Mouse (Mus musculus): ENCODE measurements around the gene Ccdc153.

Ccdc153 gene

DNA sequence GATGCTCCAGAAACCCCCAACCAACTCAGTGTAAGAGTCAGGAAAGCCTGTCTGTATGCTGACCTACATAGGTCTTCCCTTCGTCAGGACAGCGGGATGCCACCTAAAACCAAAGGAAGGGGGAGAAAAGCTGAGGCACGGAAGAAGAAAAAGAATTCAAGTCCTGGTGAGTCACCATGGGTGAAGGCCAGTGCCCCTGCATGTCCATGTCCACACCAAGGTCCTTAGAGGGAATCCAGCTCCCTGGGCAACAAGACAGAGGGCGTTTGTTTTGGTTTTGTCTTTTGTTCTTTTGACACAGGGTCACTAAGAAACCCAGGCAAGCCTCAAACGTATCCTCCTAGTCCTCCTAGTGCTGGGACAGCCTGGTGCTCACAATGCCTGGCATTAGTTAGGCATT lies 435 bp downstream of the Ccdc153 start:
- no peak for DNase-seq

DNA sequence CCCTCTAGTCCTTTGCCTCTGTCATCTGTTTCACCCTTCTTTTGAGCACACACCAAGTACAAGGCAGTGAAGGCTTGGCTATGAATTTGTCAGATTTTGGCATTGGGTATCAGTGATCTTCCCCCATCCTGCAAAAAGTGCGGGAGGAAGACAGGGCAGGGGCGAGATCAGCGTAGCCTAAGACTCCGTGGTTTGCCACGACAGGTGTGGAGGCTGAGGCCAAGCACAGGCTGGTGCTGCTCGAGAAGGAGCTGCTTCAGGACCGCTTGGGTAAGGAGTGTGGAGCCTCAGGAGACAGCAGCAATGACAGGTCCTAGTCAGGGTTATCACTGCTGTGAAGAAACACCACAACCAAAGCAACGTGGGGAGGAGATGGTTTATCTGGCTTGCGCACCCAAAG lies 942 bp downstream of the Ccdc153 start:
- DNase-seq, result no peak

DNA sequence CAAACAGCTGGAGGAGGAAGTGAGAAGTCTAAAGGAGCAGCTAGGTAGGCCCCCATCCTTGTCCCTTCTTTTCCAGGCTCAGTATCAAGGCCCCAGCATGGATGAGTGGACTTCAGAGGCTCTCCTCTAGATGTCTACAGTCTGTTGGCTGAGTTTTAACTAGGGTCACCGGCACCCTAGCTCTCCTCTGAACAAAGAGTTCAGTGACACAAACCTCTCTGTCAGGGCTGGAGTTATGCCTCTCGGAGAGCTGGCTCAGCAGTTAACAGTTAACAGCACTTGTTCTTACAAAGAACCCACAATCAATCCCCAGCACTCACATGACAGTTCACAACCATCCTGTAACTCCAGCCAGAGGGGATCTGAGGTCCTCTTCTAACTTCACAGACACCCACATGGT lies 3.1 kb downstream of the Ccdc153 start:
- DNase-seq, result no peak

DNA sequence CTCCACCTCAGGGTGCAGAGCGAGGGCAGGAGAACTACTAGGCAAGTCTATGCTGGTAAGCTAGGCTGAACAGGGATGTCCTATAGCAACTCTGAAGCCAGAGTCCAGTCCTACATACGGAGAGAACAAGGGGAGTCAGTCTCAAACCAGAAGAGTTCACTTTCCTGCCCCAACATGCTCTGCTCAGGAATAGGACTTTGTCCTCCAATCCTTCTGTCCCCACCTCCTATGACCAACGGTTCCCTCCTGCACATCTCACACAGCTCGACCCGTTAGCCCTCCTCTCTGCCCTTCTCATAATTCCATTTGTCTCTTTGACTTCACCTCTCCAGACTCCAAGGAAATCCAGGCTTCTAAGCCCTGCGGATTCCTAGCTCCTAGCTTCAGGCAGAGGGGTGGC lies 7.4 kb downstream of the Ccdc153 start:
- DNase-seq, result no peak

DNA sequence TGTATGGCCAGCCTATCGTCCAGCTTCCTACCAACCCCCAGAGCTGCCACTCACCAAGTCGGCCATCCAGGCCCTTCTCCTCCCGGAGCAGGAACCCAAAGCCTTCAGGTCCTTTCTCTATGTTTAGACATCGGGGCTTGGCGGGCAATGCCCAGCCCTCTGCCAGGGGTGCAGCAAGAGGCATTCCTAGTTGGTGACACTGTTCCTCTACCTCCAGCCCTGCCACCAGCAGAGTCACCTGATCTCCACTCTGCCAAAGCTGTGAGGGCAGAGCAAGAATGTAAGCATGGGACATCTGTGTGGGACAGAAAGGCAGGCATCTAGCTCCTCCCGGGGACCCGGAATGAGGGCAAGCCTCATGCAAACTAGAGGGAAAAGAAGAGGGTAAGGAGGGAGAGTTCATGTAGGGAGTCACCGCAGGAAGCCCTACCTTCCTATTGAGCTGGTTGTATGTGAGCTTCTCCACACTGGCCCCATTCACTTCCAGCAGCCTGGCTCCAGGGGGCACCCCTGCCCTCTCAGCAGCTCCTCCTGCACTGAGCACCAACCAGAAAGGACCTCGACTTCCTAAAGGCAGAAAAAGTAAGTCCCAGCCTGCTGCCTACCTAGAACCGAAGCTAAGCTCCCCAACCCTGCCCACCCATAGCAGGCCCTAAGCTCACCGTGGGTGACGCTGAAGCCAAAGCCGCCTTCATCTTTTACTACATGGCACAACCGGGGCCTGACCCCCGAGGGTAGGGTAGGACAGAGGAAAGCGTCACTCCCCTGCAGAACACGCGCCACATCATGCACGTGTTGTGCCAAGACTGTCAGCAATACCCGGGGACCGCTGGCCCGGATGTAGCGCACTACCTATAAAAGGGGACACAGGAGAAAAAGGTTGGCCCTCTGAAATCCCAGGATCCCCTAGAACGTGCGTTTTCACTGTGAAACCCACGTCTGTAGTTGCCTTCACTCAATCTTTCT lies 9.0 kb downstream of the Ccdc153 start:
- no peak for DNase-seq

DNA sequence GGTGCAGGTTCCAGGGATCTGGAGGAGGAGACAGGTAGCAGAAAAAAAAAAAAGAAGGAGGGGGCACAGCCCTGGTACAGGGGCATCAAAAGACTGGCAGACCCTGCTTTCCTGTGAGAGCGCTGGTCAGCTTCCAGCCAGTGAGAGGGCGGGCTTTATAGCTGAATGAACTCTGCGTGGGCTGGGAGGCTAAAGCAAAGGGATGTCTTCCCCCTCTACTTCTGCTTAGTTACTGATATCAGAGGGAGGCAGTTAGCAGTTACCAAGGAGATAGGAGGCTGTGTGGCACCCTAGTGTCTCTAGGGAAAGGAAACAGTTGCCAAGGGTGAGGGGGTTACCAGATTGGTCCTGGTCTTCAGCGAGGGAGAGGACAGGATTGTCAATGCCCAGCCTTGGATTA lies 10.0 kb downstream of the Ccdc153 start:
- no peak for DNase-seq

DNA sequence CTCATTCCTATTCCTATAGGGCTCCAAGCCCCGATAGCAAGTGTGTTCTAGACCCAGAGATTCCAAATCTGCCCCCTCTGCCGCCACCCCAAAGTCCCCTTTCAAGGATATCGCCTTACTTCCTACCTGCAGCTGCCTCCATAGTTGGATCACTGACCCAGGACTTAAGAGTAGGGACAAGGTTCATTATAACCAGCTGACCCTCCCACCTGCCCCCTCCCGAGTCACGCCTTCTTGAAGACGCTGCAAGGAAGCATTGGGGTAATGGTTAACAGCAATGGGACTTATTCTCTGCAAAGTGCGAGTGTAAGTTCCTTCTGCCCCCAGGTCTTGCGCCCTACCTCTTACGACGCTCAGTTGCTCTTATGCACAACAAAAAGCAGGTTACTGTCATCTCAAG lies 10.8 kb downstream of the Ccdc153 start, which contains the start of gene Pdzd3:
Gene Pdzd3 (minus strand): TSS at position 158 of the 400 bp plus-strand sequence.
- no peak for DNase-seq

DNA sequence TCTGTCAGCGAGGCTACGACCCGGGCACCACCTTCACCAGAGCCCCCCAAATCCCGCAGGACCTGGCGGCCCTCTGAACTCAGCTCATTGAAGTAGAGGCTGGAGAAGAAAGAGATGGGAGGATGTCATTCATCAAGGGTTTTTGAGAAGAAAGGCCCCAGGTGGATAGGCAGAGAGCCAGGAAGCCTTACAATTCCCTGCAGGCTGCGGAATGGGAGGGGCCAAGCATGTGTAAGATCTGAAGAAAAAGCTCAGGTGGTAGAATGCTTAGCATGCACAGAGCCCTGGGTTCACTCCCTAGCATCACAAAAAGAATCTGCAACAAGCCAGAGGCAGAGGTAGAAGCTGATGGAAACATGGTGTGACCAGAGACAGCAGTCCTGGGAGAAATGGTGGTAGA lies 13.0 kb downstream of the Ccdc153 start:
- no peak for DNase-seq

DNA sequence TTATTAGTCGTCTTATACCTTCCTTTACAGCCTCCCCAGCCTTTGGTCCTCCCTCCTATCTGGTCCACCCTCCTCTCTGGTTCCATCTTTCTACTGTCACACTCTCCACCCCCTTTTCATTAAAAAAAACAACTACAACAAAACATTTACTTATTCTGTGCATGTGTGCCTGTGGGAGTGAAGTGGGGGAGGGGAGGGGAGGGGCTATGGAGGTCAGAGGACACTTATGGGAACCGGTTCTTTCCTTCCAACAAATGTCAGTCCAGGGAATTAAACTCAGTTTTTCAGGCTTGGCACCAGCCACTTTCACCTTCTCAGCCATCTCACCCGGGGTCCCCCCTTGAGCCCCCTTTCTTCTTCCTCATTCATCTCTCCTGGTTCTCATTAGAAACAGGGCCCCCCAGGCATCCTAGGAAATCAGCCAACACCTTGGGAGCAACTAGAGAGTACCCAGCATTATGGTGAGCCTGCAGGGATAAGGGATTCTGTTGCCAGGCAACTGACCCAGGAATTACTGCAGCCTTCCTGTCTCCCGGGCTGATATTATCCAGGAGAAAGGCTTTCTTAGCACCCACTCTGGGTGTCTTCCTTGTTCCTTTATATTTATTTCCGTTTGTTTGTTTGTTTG lies 14.1 kb downstream of the Ccdc153 start:
- DNase-seq, result no peak

DNA sequence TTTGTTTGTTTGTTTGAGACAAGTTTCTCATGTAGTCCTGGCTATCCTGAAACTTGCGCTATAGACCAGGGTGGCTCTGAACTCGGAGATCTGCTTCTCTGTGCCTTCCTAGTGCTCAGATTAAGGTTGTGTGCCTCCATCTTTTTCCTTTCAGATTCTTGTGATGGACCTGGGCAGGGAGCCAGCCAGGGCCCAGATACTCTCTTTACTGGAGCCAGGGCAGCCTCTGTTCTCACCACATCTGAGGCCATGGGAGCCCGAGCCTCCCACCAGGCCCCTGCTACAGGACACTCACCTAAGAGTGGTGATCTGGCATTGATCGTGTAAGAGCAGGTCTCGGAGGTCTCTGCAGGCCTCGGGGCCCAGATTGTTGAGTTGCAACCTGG lies 14.7 kb downstream of the Ccdc153 start:
- DNase-seq, result no peak

DNA sequence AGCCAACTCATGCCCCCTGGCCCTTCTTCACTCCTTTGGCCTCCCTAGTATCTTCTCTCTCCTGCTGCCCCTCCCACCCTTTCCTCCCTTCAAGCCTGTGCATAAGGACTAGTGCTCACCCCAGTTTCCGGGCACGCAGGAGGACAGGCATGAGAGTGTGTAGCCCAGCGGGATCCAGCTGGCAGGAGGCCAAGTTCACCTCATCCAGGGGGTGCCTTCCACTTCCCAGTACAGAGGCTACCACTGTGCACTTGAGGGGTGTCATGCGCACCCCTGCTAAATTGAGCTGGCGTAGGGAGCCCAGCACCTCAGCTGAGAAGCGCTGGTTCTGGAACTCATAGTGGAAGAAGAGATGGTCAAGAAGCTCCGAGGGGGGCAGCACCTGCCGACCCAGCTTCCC lies 15.7 kb downstream of the Ccdc153 start:
- no peak for DNase-seq

DNA sequence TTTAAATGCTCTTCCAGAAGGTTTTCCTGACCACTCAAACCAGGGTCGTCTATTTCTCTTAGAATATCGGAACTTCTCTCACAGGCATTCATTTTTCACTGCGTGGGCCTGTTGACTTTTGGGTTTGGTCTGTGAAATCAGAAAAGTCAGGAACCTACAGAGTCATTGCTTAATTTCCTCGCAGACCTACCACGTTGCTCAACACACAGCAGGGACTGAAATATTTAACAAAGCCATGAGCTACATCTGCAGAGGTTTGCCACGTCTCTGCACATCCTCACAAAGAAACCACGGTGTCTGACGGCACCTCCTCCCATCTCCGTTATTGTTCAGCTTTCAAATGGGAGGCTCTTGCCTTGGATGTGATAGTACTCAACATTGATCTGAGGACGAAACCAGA lies 18.5 kb downstream of the Ccdc153 start:
- DNase-seq, result no peak

DNA sequence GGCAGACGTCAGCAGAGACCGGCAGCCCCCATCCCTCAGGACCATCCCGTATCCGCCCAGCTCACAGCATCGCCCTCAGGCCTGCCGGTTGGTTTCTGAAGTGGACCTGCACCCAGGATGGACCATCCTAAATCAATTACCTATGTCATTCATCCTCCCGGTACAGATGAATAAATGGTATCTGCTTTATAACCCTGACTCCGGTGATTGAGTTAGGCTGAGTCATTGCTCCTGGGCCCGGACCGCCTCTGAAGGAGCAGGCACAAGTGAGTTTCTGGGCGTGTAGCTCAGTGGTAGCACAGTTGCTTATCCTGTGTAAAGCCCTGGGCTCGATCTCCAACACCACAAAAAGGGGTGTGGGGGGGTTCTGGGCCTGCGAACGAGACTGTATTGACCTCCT lies 20.9 kb downstream of the Ccdc153 start:
- no peak for DNase-seq

DNA sequence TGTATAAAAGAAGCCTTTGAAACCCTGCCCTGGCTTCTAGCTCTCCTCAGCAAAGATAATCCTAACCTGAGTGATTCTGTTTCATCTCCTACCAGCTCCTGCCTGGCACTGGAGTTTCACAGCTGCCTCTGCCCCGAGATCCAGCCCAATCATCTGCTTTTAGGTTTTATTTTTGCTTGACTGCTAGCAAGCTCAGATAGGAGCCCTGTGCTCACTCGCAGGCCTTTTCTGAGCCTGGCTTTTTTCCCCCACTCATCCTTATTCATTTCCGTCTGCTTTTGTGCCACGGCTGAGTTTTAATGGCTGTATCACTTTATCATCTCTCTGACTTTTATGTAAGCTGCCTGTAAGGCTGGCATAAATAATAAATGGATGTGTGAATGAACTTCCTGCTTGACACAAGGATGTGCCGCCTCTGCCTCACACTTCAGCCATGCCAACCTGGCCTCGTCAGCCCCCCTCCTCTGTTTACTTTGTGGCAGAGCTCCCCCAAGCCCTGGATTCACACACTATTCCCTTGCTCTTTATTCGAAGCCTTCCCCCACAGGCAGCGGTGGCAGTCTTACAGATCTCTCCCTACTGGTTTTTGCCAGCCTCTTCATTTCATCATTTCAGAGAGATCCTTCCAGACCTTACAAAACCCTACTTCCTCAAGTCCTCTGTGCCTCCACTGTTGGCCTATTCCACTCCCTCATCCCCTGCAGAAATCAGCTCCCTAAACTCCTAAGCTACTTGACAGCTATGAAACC lies 26.2 kb downstream of the Ccdc153 start:
- no peak for DNase-seq

DNA sequence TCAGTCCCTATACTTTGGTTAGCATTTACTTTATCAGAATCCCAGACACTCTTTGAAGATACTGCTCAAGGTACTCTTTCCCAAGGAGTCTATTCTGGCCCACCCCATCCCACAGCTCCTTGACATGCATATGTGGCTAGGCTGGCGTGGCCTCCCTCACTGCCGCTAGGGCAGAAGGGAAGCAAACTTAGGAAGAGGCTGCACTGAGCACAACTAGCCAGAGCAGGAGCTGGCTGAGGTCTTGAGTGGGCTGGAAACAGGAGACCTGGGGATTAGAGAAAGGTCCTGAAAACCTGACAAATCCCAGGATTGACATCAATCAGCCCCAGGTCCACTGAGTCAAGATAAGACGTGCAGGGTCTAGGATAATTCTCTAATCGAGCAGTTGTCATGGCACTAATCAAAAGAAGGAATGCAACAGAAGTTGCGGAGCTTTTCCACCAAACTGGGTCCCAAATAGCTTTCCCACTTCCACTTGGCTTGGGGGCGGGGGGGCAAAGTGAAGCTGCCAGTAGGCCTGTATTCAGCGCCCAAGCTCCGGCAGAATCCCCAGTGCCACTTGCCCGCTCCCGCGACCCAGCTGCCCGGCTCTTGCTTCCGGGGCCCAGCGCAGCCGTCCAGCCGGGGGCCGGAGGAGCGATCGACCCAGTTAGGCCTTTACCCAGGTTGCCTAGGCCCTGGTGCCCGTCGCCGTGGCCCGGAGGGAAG lies 27.0 kb downstream of the Ccdc153 start:
- DNase-seq, result no peak

DNA sequence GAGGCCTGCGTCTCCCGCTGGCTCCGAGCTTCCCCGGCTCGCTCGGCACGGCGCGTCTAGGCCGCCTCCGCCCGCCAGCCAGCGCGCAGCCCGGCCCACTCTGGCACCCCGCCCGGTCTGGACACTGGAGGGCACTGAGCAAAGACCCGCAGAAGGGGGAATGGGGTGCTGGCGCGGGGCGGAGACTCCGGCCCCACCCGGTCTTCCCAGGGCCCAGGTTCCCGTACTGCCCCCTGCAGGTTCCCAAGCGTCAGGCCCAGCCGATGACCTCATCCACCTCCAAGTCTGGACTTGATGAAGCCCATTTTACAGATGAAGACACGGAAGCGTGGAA lies 27.5 kb downstream of the Ccdc153 start:
- DNase-seq, result peak; percentile 86

DNA sequence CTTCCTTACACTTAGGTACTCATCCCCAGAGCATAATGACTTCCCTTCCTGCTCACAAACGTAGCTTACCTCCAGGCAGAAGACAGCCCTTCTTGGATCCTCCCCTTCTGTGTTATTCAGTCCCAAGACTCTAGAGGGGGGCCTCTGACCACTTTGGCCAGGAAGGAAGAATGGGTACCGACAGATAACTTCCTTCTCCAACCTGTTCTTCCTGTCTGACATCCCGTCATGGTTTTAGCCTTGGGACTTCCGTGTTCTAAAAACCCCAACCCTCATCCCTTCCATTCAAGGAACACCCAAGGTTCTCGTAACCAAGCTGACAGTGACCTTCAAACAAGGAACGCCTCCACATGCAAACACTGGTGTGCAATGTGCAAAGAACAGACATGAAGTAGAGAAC lies 28.0 kb downstream of the Ccdc153 start, which contains the start of gene Nlrx1:
Gene Nlrx1 (minus strand): TSS at position 168 of the 400 bp plus-strand sequence.
- no peak for DNase-seq

DNA sequence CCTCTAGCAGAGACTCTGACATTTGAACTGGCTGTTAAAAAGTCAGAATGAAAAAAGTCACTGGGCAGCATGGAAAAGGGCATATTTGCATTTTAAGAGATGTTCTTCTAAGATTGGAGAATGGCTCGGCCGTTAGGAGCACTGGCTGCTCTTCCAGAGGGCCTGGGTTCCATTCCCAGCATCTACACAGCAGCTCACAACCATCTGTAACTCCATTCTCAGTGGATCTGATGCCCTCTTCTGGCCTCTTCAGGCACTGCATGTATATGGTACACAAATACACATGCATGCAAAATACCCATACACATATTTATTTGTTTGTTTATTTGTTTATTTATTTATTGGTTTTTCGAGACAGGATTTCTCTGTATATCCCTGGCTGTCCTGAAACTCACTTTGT lies 28.6 kb downstream of the Ccdc153 start:
- DNase-seq, result peak; percentile 45

DNA sequence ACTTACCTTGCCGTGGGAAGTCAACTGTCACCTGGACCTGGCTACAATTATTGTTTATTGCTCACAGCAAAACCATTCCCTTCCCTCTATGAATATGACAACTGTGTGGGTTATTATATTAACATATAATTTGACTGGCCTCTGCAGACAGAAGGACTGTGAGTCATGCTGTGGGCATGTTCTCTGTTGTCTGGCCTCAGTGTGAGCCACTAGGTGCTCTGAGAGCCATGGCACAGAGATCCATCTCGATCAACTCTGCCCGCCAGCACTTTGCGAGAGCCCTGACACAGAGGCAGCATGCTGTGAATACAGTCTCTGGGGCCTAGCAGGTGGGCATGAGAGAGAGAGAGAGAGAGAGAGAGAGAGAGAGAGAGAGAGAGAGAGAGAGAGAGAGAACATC lies 29.5 kb downstream of the Ccdc153 start:
- DNase-seq, result no peak

DNA sequence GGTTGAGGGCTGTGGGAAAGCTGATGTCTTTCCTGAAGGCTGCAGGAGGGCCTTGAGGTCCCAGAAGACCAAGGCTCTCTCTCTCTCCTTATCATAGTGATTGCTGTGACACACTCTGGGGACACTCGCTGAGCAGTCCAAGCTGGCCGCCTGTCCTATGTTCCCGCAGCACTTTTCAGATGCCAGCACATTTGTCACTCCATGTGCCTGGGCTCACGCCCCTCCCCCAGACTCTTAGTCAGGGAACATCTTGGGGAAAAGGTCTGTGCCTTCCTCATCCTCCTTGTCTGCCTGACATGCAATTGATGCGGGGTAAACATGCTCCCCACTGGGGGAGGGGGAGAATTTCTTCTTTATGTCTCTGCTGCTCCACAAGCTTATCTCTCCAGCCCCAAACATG lies 42.7 kb downstream of the Ccdc153 start:
- no peak for DNase-seq

DNA sequence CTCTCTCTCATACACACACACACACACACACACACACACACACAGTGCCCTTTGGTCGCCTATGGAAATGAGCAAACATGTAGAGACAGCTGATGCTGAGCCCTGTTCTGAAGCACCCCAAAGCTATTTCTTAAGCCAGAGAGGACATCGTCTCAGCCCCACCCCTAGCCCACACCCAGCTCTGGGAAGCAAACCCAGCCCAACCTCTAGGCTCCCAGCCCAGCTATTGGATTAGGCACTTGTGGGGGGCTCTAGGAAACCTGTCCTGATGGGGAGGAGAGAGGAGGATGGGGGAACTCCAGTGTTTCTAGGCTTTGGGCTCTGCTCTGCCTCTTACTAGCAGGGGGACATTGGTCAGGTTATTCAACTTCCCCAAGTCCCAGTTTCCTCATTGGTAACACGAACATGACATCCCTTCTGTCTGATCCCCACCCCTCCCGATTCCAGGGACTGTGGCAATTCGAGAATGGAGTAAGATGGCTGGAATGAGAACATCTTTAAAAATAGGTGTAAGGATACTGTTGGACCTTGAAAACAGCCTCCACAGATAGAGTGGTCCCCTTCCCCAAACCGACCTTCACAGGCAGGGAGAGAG lies 45.9 kb downstream of the Ccdc153 start:
- no peak for DNase-seq

DNA sequence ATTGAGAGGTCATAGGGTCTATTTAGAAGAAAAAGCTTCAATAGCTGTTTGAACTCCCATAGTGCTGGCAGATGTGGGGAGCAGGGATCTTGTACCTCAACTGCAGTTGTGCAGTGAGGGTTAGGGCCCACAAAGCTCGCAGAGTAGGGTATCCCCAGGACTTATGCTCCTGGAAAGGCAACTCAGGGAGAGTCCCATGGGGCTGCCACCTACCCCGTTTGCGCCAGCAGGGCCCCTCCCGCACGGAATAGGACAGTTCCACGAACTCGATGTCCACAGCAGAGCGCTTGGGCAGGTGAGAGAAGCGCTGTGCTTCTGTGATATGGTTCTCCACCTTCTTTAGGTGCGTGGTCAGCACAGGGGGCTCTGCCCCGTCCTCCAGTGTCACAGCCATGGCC lies 46.5 kb downstream of the Ccdc153 start:
- peak; percentile 32 for DNase-seq

Measured in cerebellum, adult 8-10 months (tissue).